Mouse (Mus musculus) granulocyte monocyte progenitor cell, adult 5-6 weeks (primary cell): Measurements from ENCODE around the gene Rad17. TPM values are rescaled to one million over a fixed set of nuclear protein-coding genes. Genes with fewer than 3 reads are reported as not detected.

Experiments
- ATAC-seq: replicated peaks from 2 replicates; pipeline ENCODE4 v1.8.0; 2016; ENCODE audit warnings: mild to moderate bottlenecking, moderate TSS enrichment, inconsistent platforms; ENCODE audit not compliant: poor library complexity, severe bottlenecking
- total RNA-seq, 2 experiments: library from RNA; stranded (forward) in 1 of 2; stranded (reverse) in 1 of 2; fragments of 200-712, 200-1000 nt in 1 of 2; fragments of >200 nt in 1 of 2; fragmentation: Nextera tagmentation in 1 of 2; gene quantifications; 2 replicates each; pipeline ENCODE4 v1.2.3; 2014 to 2017

Gene Rad17
- 20.1 and 21.6 TPM in 2 replicates for total RNA-seq (2014; fragmentation: Nextera tagmentation)
- total RNA-seq (2017): 34.0 and 48.8 TPM in 2 replicates

GRCm38 (mm10) chr13:100650550-100651438 lies at the start of gene Rad17, which contains the start of gene Ak6:
Gene Rad17, minus strand, starts transcription at chr13:100651051.
Gene Ak6, plus strand, starts transcription at chr13:100650979.
- peak; percentile 88 for ATAC-seq

GRCm38 (mm10) chr13:100698866-100699265 lies 48.0 kb upstream of the Rad17 start:
- ATAC-seq: no peak

GRCm38 (mm10) chr13:100697541-100697940 lies 46.7 kb upstream of the Rad17 start:
- ATAC-seq: peak; percentile 48; the same call in 1 of the 2 replicates

GRCm38 (mm10) chr13:100687513-100687912 lies 36.7 kb upstream of the Rad17 start:
- no peak for ATAC-seq

GRCm38 (mm10) chr13:100684355-100684754 lies 33.5 kb upstream of the Rad17 start:
- peak; percentile 50; the same call in 1 of the 2 replicates for ATAC-seq

GRCm38 (mm10) chr13:100682837-100683236 lies 32.0 kb upstream of the Rad17 start:
- ATAC-seq: no peak; the same call in 1 of the 2 replicates

GRCm38 (mm10) chr13:100681615-100682014 lies 30.8 kb upstream of the Rad17 start:
- no peak for ATAC-seq

GRCm38 (mm10) chr13:100675936-100676635 lies 25.2 kb upstream of the Rad17 start:
- peak; percentile 93 for ATAC-seq

GRCm38 (mm10) chr13:100670181-100670741 lies 19.4 kb upstream of the Rad17 start:
- peak; percentile 41 for ATAC-seq

- ATAC-seq: peak; percentile 66
These were observed 18.6 kb upstream of the Rad17 start, which contains the start of gene Ccdc125 for GRCm38 (mm10) chr13:100669291-100670022. Gene Ccdc125, plus strand, starts transcription at chr13:100669717.

GRCm38 (mm10) chr13:100659864-100660456 lies 9.1 kb upstream of the Rad17 start:
- ATAC-seq: peak; percentile 71

GRCm38 (mm10) chr13:100658091-100658490 lies 7.2 kb upstream of the Rad17 start:
- ATAC-seq: no peak

- no peak for ATAC-seq
These were observed 762 bp upstream of the Rad17 start, which contains the start of gene Taf9 for GRCm38 (mm10) chr13:100651439-100652186. Gene Taf9, plus strand, starts transcription at chr13:100651579.

- peak; percentile 51 for ATAC-seq
These were observed 2.6 kb downstream of the Rad17 start for GRCm38 (mm10) chr13:100648223-100648622.

- peak; percentile 97 for ATAC-seq
These were observed 8.2 kb downstream of the Rad17 start for GRCm38 (mm10) chr13:100642471-100643209.

GRCm38 (mm10) chr13:100634106-100634691 lies 16.7 kb downstream of the Rad17 start:
- ATAC-seq: peak; percentile 80

- no peak for ATAC-seq
These were observed 28.6 kb downstream of the Rad17 start for GRCm38 (mm10) chr13:100622241-100622640.

- no peak for ATAC-seq
These were observed 33.3 kb downstream of the Rad17 start for GRCm38 (mm10) chr13:100617583-100617982.
